Mouse (Mus musculus): ENCODE measurements around the gene Opalin. TPM values are rescaled to one million over a fixed set of nuclear protein-coding genes. Genes with fewer than 3 reads are reported as not detected.

The Opalin gene
- total RNA-seq, 2 experiments from 2014 or later, result 8.8 to 10.8 TPM

DNA sequence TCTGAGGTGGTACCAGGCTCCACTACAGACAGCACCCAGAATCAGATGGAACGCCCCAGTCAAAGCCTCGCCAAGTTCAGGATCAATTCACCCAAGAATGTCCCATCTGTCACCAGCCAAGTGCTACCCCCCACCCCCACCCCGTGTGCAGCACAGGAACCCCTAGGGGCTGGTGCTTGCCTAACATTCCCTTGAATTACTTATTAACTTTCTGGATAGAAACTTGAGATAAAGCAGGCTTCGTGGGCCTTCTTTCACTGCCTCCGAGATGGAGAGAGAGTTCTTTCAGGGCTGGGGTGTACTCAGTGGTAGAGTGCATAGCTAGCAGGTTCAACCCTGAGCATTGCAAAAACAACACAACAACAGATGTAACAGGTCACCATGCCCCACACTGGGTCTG is 24.7 kb downstream of the Opalin start:
- Histone ChIP-seq H3K27ac (no peak overlapping the region), H3K4me3 (no peak overlapping the region)
- no peak for DNase-seq (ENCODE audit: low spot score in 2 of 2)
- no peak for TF ChIP-seq CTCF (conservative IDR thresholded peaks at IDR 0.05)

- no peak overlapping the region for H3K27ac ChIP-seq
- DNase-seq (ENCODE audit: low spot score in 2 of 2), result no peak
- H3K4me3 ChIP-seq, result no peak overlapping the region
- no peak for TF ChIP-seq CTCF (conservative IDR thresholded peaks at IDR 0.05)
Observed at GRCm38 (mm10) chr19:41051714-41052113, 25.2 kb downstream of the Opalin start.

- Histone ChIP-seq H3K27ac (no peak overlapping the region), H3K4me3 (no peak overlapping the region)
- no peak for DNase-seq (ENCODE audit: low spot score in 2 of 2)
- TF ChIP-seq CTCF (conservative IDR thresholded peaks at IDR 0.05), result no peak
Observed at GRCm38 (mm10) chr19:41048187-41048559, 28.7 kb downstream of the Opalin start.

- no peak overlapping the region; the same call in 1 of the 2 replicates for H3K27ac ChIP-seq
- DNase-seq (ENCODE audit: low spot score in 2 of 2), result peak; percentile 34 to 37
- no peak overlapping the region for H3K4me3 ChIP-seq
- no peak for TF ChIP-seq CTCF (conservative IDR thresholded peaks at IDR 0.05)
Observed at GRCm38 (mm10) chr19:41047437-41048186, 29.3 kb downstream of the Opalin start.

DNA sequence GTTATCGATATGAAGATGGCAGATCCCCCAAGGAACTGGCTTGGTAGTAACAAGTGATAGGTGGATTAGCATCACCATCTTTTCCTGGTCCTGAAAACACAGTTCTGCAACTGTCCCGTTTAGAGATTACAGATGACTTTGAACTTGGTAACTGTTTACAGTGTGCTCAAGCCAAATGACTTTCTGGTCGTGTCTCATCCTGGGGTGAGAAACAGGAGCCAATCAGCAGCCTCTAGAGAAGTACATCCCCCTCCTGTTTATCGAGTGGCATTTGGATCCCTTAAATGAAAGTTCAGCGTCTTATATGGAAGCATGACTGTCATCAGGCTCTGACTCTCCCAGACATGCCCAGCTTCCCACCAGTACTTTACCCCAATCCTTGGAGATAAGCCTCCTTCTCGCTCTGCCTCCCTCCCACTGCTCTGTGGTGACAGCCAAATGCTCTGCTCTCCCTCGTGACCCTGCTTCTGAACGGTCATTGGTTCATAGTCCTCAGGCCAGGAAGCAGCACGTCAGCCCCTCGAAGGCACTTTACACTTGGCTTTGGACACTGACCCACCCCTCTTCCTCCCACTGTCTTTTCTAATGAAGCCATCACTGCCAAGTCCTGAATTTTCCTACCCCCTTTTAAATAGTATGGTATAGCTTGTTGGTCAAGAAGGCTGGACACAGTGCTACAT is 31.7 kb downstream of the Opalin start:
- no peak for TF ChIP-seq CTCF (conservative IDR thresholded peaks at IDR 0.05)
- no peak overlapping the region for H3K27ac ChIP-seq

GRCm38 (mm10) chr19:41039110-41039509 is 37.8 kb downstream of the Opalin start:
- no peak for DNase-seq (ENCODE audit: low spot score in 2 of 2)
- no peak overlapping the region for H3K27ac ChIP-seq
- H3K4me3 ChIP-seq, result no peak overlapping the region
- no peak for TF ChIP-seq CTCF (conservative IDR thresholded peaks at IDR 0.05)

More for the DNA sequence above, 31.7 kb downstream of the Opalin start:
- DNase-seq (ENCODE audit: low spot score in 2 of 2), result no peak
- H3K4me3 ChIP-seq, result no peak overlapping the region

- peak overlapping the region; percentile 51; the same call in 1 of the 2 replicates for H3K27ac ChIP-seq
- peak in 1 of 2 experiments; percentile 32 for DNase-seq (ENCODE audit: low spot score in 2 of 2)
- H3K4me3 ChIP-seq, result no peak overlapping the region
- no peak for TF ChIP-seq CTCF (conservative IDR thresholded peaks at IDR 0.05)
Observed at GRCm38 (mm10) chr19:41035809-41036551, 40.9 kb downstream of the Opalin start.

DNA sequence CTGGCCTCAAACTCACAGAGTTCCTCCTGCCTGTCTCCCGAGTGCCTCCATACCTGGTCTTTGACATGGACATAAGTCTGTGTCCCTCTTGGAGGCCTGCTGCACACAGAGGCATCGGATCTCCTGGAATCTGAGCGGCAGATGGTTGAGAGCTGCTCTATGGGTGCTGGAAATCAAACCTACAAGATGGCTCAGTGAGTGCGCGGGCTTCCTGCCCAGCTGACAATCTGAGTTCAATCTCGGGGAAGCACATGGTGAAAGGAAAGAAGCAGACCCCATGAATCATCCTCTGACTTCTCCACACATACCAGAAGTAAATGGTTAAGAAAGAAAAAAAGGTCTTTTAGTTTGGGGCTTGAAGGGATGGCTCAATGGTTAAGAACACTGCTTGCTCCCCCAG is 45.0 kb downstream of the Opalin start:
- DNase-seq (ENCODE audit: low spot score in 2 of 2), result no peak
- no peak for TF ChIP-seq CTCF (conservative IDR thresholded peaks at IDR 0.05)
- Histone ChIP-seq H3K27ac (no peak overlapping the region), H3K4me3 (no peak overlapping the region)

DNA sequence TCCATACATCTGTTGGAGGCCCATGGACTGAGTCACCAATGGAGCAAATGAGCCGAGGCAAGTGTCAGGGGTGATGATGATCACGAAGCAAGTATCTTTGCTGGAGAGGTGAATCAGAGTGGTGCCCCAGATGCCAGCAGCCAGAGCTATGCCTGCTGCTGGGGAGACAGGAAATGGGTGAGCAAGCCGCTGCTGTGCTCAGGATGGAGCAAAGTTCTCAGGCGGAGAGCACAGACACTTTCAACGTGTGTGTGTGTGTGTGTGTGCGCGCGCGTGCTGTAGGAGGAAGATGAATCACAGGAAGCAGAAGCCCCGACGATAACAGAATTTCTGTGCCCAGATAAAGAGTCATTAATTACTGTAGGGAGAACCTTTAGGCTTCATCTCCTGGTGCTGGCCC is 45.9 kb downstream of the Opalin start:
- no peak for TF ChIP-seq CTCF (conservative IDR thresholded peaks at IDR 0.05)
- no peak overlapping the region for H3K27ac ChIP-seq
- DNase-seq (ENCODE audit: low spot score in 2 of 2), result no peak
- H3K4me3 ChIP-seq, result no peak overlapping the region

GRCm38 (mm10) chr19:41030161-41030560 is 46.8 kb downstream of the Opalin start:
- TF ChIP-seq CTCF (conservative IDR thresholded peaks at IDR 0.05), result no peak
- DNase-seq (ENCODE audit: low spot score in 2 of 2), result no peak
- Histone ChIP-seq H3K27ac (peak overlapping the region; percentile 2; the same call in 1 of the 2 replicates), H3K4me3 (no peak overlapping the region)

GRCm38 (mm10) chr19:41029219-41029618 is 47.7 kb downstream of the Opalin start, which contains the start of gene Dntt:
Dntt (plus strand) TSS chr19:41029275.
- peak within 1 kb of the TSS; percentile 7; the same call in 1 of the 2 replicates for H3K27ac ChIP-seq
- H3K4me3 ChIP-seq, result no peak within 1 kb of the TSS
- no peak for DNase-seq (ENCODE audit: low spot score in 2 of 2)
- TF ChIP-seq CTCF (conservative IDR thresholded peaks at IDR 0.05), result no peak

DNA sequence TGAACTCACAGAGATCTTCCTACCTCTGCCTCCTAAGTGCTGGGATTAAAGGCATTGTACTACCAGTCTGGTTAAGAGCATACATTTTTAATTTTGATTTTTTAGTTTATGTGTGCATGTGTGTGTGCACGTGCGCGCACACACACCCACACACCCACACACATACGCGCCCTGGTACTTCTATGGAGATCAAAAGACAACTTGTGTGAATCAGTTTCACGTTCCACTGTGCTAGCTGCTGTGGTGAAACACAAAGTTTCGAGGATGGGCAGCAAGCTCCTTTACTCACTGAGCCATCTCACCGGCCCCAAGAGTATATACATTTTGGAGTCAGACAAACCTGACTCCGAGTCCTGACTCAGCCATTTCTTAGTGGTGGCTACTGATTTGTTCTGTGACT is 49.3 kb downstream of the Opalin start:
- H3K27ac ChIP-seq, result no peak overlapping the region
- TF ChIP-seq CTCF (conservative IDR thresholded peaks at IDR 0.05), result no peak
- H3K4me3 ChIP-seq, result no peak overlapping the region
- DNase-seq (ENCODE audit: low spot score in 2 of 2), result no peak

DNA sequence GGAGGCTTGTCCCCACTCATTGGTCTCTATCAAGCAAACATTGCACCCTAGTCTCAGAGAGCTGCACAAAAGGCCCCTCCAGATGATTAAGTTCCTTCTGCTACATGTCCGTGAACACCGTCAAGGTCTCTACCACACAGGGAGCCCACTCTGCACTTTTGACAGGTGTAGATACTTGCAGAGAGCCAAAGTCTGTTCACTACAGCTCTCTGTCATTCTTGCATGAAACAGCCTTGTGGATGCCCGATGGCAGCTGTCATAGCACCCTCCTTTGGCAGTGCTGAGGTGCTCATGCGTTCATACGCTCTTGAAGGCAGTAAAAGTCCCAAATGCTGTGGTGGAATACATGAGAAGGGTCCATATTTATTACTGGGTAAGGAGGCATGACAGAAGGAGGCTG is 49.9 kb downstream of the Opalin start:
- TF ChIP-seq CTCF (conservative IDR thresholded peaks at IDR 0.05), result no peak
- no peak for DNase-seq (ENCODE audit: low spot score in 2 of 2)
- Histone ChIP-seq H3K4me3 (no peak overlapping the region), H3K27ac (no peak overlapping the region)
